Mouse (Mus musculus): ENCODE measurements around the gene Gm17720. TPM values are rescaled to one million over a fixed set of nuclear protein-coding genes. Genes with fewer than 3 reads are reported as not detected.

Gene Gm17720
- polyA plus RNA-seq, 1 experiment from 2014 or later, result not detected

GRCm38 (mm10) chr8:110074496-110074895 is 28.1 kb downstream of the Gm17720 start:
- H3K36me3 ChIP-seq (replicated peaks), result no peaks in the 10 kb centered on the region
- H3K27me3 ChIP-seq (ENCODE audit: poor library complexity, severe bottlenecking), result no peaks in the 10 kb centered on the region
- H3K4me3 ChIP-seq, result no peak overlapping the region
- H3K9me3 ChIP-seq, result no peaks in the 10 kb centered on the region
- no peak overlapping the region for H3K27ac ChIP-seq
- DNase-seq (ENCODE audit: extremely low spot score, low spot score), result no peak
- 88% methylated on average over 8 of the region's 8 CpGs for WGBS
- peaks cover 4% of the 10 kb centered on the region for H3K4me1 ChIP-seq

- H3K4me3 ChIP-seq, result no peak overlapping the region
- H3K27ac ChIP-seq, result no peak overlapping the region
- H3K9me3 ChIP-seq, result no peaks in the 10 kb centered on the region; the same call in 1 of the 2 replicates
- H3K36me3 ChIP-seq (replicated peaks), result no peaks in the 10 kb centered on the region
- DNase-seq (ENCODE audit: extremely low spot score, low spot score), result peak; percentile 58
- H3K27me3 ChIP-seq (ENCODE audit: poor library complexity, severe bottlenecking), result no peaks in the 10 kb centered on the region
- H3K4me1 ChIP-seq, result no peaks in the 10 kb centered on the region
- 15% methylated on average over 9 of the region's 9 CpGs for WGBS
These were observed 31.0 kb downstream of the Gm17720 start for GRCm38 (mm10) chr8:110071600-110071999.

GRCm38 (mm10) chr8:110069706-110070105 is 32.8 kb downstream of the Gm17720 start:
- no peaks in the 10 kb centered on the region for H3K36me3 ChIP-seq (replicated peaks)
- no peaks in the 10 kb centered on the region; the same call in 1 of the 2 replicates for H3K9me3 ChIP-seq
- H3K4me3 ChIP-seq, result no peak overlapping the region
- H3K27ac ChIP-seq, result no peak overlapping the region
- no peak for DNase-seq (ENCODE audit: extremely low spot score, low spot score)
- no peaks in the 10 kb centered on the region for H3K4me1 ChIP-seq
- 89% methylated on average over 4 of the region's 4 CpGs for WGBS
- H3K27me3 ChIP-seq (ENCODE audit: poor library complexity, severe bottlenecking), result no peaks in the 10 kb centered on the region

GRCm38 (mm10) chr8:110065676-110066075 is 36.9 kb downstream of the Gm17720 start:
- no peak overlapping the region for H3K27ac ChIP-seq
- no peak for DNase-seq (ENCODE audit: extremely low spot score, low spot score)
- H3K27me3 ChIP-seq (ENCODE audit: poor library complexity, severe bottlenecking), result no peaks in the 10 kb centered on the region
- no peaks in the 10 kb centered on the region; the same call in 1 of the 2 replicates for H3K9me3 ChIP-seq
- WGBS, result 92% methylated on average over 4 of the region's 4 CpGs
- H3K4me1 ChIP-seq, result no peaks in the 10 kb centered on the region
- H3K36me3 ChIP-seq (replicated peaks), result no peaks in the 10 kb centered on the region
- no peak overlapping the region for H3K4me3 ChIP-seq

GRCm38 (mm10) chr8:110064606-110065365 is 37.8 kb downstream of the Gm17720 start:
- WGBS, result 95% methylated on average over 18 of the region's 18 CpGs
- Histone ChIP-seq H3K9me3 (no peaks in the 10 kb centered on the region; the same call in 1 of the 2 replicates), H3K36me3 (replicated peaks) (no peaks in the 10 kb centered on the region), H3K27me3 (ENCODE audit: poor library complexity, severe bottlenecking) (no peaks in the 10 kb centered on the region), H3K4me1 (no peaks in the 10 kb centered on the region), H3K27ac (no peak overlapping the region), H3K4me3 (no peak overlapping the region)
- no peak for DNase-seq (ENCODE audit: extremely low spot score, low spot score)

DNA sequence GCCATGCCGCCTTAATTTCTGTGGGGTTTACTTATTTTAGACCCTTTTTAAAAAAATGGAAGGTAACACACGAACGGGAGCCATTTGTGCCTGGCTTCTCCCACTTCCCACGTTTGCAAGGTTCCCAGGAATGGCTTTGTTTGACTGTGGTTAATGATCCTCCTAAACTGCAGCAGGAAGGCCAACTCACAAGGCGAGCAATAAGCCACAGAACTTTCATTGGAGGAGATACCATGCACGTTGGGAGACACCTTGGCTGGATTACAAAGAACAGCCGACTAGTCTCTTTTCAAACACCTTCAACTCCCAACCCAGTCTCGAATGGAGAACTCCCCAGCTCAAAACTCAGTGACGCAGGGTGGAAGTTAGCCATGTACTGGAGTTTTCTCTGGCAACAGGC is 38.4 kb downstream of the Gm17720 start:
- no peak for DNase-seq (ENCODE audit: extremely low spot score, low spot score)
- H3K27me3 ChIP-seq (ENCODE audit: poor library complexity, severe bottlenecking), result no peaks in the 10 kb centered on the region
- H3K4me3 ChIP-seq, result no peak overlapping the region
- no peaks in the 10 kb centered on the region for H3K4me1 ChIP-seq
- no peak overlapping the region for H3K27ac ChIP-seq
- no peaks in the 10 kb centered on the region for H3K36me3 ChIP-seq (replicated peaks)
- no peaks in the 10 kb centered on the region; the same call in 1 of the 2 replicates for H3K9me3 ChIP-seq
- 82% methylated on average over 9 of the region's 9 CpGs for WGBS

GRCm38 (mm10) chr8:110058207-110058606 is 44.3 kb downstream of the Gm17720 start:
- H3K4me3 ChIP-seq, result no peak overlapping the region
- no peak for DNase-seq (ENCODE audit: extremely low spot score, low spot score)
- no peaks in the 10 kb centered on the region for H3K9me3 ChIP-seq
- H3K4me1 ChIP-seq, result no peaks in the 10 kb centered on the region
- 87% methylated on average over 8 of the region's 8 CpGs for WGBS
- H3K27ac ChIP-seq, result no peak overlapping the region
- H3K27me3 ChIP-seq (ENCODE audit: poor library complexity, severe bottlenecking), result no peaks in the 10 kb centered on the region
- no peaks in the 10 kb centered on the region for H3K36me3 ChIP-seq (replicated peaks)

DNA sequence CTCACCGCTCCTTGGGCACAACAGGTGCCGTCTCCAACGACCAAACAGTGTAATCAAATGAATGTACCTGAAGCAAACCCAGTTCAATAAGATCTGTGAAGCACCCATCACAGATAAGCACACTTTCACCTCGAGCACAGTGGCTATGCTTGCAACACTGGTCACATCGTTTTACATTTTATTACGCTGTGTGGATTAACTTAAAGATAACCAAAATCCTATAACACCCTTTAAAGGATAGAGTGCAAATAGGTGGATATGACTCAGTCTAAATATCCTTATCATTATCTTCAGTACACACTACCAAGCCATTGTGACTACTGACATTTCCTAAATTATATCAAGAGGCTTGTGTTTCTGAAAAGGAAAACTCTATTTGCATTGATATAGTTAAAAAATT is 51.3 kb downstream of the Gm17720 start:
- no peak overlapping the region for H3K27ac ChIP-seq
- H3K4me3 ChIP-seq, result no peak overlapping the region
- DNase-seq (ENCODE audit: extremely low spot score, low spot score), result no peak
- no peaks in the 10 kb centered on the region for H3K27me3 ChIP-seq (ENCODE audit: poor library complexity, severe bottlenecking)
- H3K9me3 ChIP-seq, result no peaks in the 10 kb centered on the region
- 85% methylated on average over 6 of the region's 6 CpGs for WGBS
- H3K36me3 ChIP-seq (replicated peaks), result no peaks in the 10 kb centered on the region
- H3K4me1 ChIP-seq, result no peaks in the 10 kb centered on the region

DNA sequence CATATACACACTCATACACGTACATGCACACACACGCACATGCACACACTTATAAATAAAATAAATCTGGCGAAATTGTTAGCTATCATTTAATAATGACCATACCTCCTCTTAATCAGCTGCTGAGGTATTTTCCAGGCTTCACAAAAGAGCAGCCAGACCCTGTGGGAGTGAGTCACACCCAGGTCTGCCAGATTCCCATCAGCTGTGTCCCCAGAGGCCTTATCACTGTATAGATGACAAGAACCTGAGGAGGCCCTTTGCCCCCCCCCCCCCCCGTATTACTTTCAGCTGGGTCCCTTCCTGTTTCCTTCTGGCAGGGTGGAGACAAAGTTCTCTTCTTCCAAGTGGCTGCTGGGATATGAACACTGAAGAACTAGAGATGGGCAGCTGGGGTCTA is 62.0 kb downstream of the Gm17720 start:
- 72% methylated on average over 4 of the region's 4 CpGs for WGBS

DNA sequence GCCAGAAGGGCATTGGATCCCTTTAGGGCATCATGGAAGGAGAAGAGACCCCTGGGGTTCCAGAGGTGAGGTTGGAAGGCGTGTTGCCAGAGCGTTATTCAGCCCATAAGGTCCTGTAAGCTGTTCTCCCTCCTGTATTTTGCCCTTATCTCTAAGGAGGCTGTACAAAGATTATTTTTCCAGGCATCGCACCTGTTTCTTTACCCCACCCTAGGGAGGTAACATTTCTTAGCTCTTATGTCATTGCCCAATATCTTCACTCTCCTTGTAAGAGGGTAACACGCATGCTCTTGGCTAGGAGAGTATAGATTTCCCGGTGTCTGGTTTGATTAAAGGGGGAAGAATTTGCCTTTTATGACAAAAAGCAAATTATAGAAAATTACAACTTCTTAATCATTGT is 62.9 kb downstream of the Gm17720 start, which contains the start of gene Chst4:
Gene Chst4 (minus strand): TSS at position 82 of the 400 bp plus-strand sequence.
- DNase-seq (ENCODE audit: extremely low spot score, low spot score), result no peak
- Histone ChIP-seq H3K4me3 (no peak within 1 kb of the TSS), H3K4me1 (peaks cover 5% of the 10 kb centered on the region; the same call in 1 of the 2 replicates), H3K27me3 (ENCODE audit: poor library complexity, severe bottlenecking) (no peaks in the 10 kb centered on the region), H3K36me3 (replicated peaks) (no peaks in the 10 kb centered on the region), H3K9me3 (no peaks in the 10 kb centered on the region), H3K27ac (no peak within 1 kb of the TSS)
- 86% methylated on average over 5 of the region's 5 CpGs for WGBS

More for the DNA sequence above, 62.0 kb downstream of the Gm17720 start:
- no peak for DNase-seq (ENCODE audit: extremely low spot score, low spot score)
- H3K27ac ChIP-seq, result no peak overlapping the region
- no peaks in the 10 kb centered on the region for H3K27me3 ChIP-seq (ENCODE audit: poor library complexity, severe bottlenecking)
- no peaks in the 10 kb centered on the region for H3K36me3 ChIP-seq (replicated peaks)
- no peaks in the 10 kb centered on the region for H3K9me3 ChIP-seq
- peaks cover 5% of the 10 kb centered on the region; the same call in 1 of the 2 replicates for H3K4me1 ChIP-seq
- no peak overlapping the region for H3K4me3 ChIP-seq

DNA sequence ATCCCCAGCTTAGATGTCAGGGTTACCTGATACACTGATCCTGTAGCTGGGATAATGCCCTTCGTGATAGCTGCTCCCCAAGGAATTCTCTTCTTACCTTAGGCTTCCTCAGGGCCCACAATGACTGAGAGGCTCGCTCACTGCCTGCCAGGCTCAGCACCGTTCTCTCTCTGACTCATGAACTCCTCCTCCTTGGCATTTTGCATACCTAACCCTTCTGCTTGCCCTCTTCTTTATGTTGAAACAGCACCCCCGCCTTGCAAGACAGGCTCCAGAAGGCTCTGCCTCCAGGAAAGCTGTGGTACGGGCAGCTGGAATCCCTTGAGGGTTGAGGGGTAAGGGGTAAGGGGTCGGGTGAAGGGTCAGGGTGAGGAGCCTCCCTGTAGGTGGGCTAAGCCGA is 63.3 kb downstream of the Gm17720 start:
- Histone ChIP-seq H3K36me3 (replicated peaks) (no peaks in the 10 kb centered on the region), H3K27me3 (ENCODE audit: poor library complexity, severe bottlenecking) (no peaks in the 10 kb centered on the region), H3K4me1 (peaks cover 9% of the 10 kb centered on the region), H3K4me3 (no peak overlapping the region), H3K27ac (no peak overlapping the region), H3K9me3 (no peaks in the 10 kb centered on the region)
- WGBS, result 45% methylated on average over 7 of the region's 7 CpGs
- DNase-seq (ENCODE audit: extremely low spot score, low spot score), result no peak

DNA sequence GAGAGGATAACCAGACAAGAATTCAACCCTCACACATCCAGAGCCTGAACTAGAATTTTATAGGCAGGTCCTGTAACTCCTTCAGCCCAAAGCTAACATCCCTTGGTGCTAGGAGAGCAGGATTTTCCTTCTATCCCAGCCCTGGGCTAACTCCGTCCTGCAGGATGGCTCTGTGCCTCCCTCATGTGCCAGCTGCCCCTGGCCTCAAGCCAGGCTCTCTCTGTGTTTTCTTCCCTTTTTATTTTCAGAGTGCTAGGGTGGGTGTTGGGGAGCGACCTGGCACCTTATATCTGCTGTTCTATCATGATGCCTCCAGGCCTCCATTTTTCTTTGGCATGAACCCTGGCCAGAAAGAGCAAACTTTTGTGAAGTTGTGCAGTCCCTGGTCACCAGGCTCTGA is 66.4 kb downstream of the Gm17720 start:
- WGBS, result 87% methylated on average over 2 of the region's 2 CpGs
- Histone ChIP-seq H3K27me3 (ENCODE audit: poor library complexity, severe bottlenecking) (no peaks in the 10 kb centered on the region), H3K27ac (no peak overlapping the region), H3K4me3 (no peak overlapping the region), H3K4me1 (peaks cover 15% of the 10 kb centered on the region), H3K36me3 (replicated peaks) (no peaks in the 10 kb centered on the region), H3K9me3 (no peaks in the 10 kb centered on the region)
- no peak for DNase-seq (ENCODE audit: extremely low spot score, low spot score)

- Histone ChIP-seq H3K4me3 (no peak overlapping the region), H3K9me3 (no peaks in the 10 kb centered on the region), H3K36me3 (replicated peaks) (no peaks in the 10 kb centered on the region), H3K27me3 (ENCODE audit: poor library complexity, severe bottlenecking) (no peaks in the 10 kb centered on the region), H3K4me1 (peaks cover 13% of the 10 kb centered on the region), H3K27ac (no peak overlapping the region)
- 64% methylated on average over 4 of the region's 4 CpGs for WGBS
- DNase-seq (ENCODE audit: extremely low spot score, low spot score), result no peak
These were observed 68.2 kb downstream of the Gm17720 start for GRCm38 (mm10) chr8:110034331-110034730.

Measured in forebrain, embryonic 10.5 days (tissue).